Mouse (Mus musculus): Measurements from ENCODE around the gene Aldh3a2. TPM values are rescaled to one million over a fixed set of nuclear protein-coding genes. Genes with fewer than 3 reads are reported as not detected.
A peak's percentile ranks its signal among the peaks of the same experiment; 100 is the strongest.

The Aldh3a2 gene
- polyA plus RNA-seq, 1 experiment from 2014 or later = 30.2 TPM

GRCm38 (mm10) chr11:61263841-61264240, 3.4 kb downstream of the Aldh3a2 start:
- ATAC-seq (ENCODE audit: low FRiP score, low TSS enrichment) = no peak
- 92% methylated on average over 1 of the region's 1 CpGs for WGBS
- no peak overlapping the region for H3K9ac ChIP-seq (replicated peaks; ENCODE audit: low read length)

DNA sequence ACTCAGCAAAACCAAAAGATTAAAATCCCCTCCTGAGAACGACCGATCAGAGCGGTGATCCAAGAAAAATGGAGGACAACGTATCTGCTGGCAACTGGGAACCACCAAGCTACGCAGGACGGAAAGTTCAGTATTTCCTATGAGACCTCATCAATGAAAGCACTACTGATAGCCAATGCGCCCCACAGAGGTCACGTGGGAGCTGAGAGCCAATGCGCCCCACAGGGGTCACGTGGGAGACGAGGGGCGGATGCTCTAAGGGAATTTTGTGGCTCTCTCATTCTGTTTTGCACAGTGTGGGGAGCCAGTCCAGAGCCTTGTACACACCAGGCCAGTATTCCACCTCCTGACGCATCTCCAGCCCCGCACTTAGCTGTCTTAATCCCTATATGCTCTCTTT, 4.7 kb downstream of the Aldh3a2 start:
- WGBS = 89% methylated on average over 14 of the region's 14 CpGs
- ATAC-seq (ENCODE audit: low FRiP score, low TSS enrichment) (no peak), DNase-seq (no peak)
- Histone ChIP-seq H3K27ac (replicated peaks; ENCODE audit: low read depth, low read length) (no peak overlapping the region), H3K4me2 (ENCODE audit: low read length) (no peak overlapping the region), H3K4me1 (ENCODE audit: control insufficient read depth, insufficient read depth, low read length) (peaks cover 8% of the 10 kb centered on the region), H3K36me3 (ENCODE audit: control insufficient read depth, insufficient read depth, low read length) (peaks cover 43% of the 10 kb centered on the region), H3K9me3 (ENCODE audit: control insufficient read depth, low read length) (no peaks in the 10 kb centered on the region), H3K9ac (replicated peaks; ENCODE audit: low read length) (no peak overlapping the region), H3K27me3 (ENCODE audit: control insufficient read depth, insufficient read depth, low read length) (no peaks in the 10 kb centered on the region), H3K4me3 (replicated peaks; ENCODE audit: low read depth, low read length) (no peak overlapping the region)

More at GRCm38 (mm10) chr11:61263841-61264240, 3.4 kb downstream of the Aldh3a2 start:
- Histone ChIP-seq H3K4me1 (ENCODE audit: control insufficient read depth, insufficient read depth, low read length) (peaks cover 8% of the 10 kb centered on the region), H3K27me3 (ENCODE audit: control insufficient read depth, insufficient read depth, low read length) (no peaks in the 10 kb centered on the region), H3K4me3 (replicated peaks; ENCODE audit: low read depth, low read length) (no peak overlapping the region), H3K36me3 (ENCODE audit: control insufficient read depth, insufficient read depth, low read length) (peaks cover 32% of the 10 kb centered on the region), H3K9me3 (ENCODE audit: control insufficient read depth, low read length) (no peaks in the 10 kb centered on the region), H3K4me2 (ENCODE audit: low read length) (no peak overlapping the region), H3K27ac (replicated peaks; ENCODE audit: low read depth, low read length) (no peak overlapping the region)
- no peak for DNase-seq

GRCm38 (mm10) chr11:61259106-61259505, 8.2 kb downstream of the Aldh3a2 start:
- peaks cover 72% of the 10 kb centered on the region for H3K36me3 ChIP-seq (ENCODE audit: control insufficient read depth, insufficient read depth, low read length)
- no peak for DNase-seq

DNA sequence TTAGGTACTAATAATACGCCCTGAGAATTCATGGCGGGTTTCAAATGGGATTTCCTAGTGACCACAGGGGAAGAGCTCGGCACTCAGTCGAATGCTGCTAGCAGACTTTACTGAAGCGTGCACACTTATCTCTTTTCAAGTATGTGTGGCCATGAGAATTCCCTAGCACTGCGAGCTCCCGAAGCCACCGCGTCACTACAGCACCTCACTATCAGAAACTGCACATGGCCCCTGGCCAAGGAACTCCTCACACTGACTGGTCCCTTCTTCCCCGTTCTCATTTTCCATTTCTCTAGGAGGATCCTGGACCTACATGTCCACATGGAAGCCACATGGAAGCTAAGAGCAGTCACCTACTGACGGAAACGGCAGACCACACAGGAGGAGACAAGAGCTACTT, 14.5 kb downstream of the Aldh3a2 start:
- Histone ChIP-seq H3K36me3 (ENCODE audit: control insufficient read depth, insufficient read depth, low read length) (peaks cover 67% of the 10 kb centered on the region), H3K9ac (replicated peaks; ENCODE audit: low read length) (no peak overlapping the region), H3K4me1 (ENCODE audit: control insufficient read depth, insufficient read depth, low read length) (no peaks in the 10 kb centered on the region), H3K27ac (replicated peaks; ENCODE audit: low read depth, low read length) (no peak overlapping the region), H3K4me2 (ENCODE audit: low read length) (no peak overlapping the region), H3K9me3 (ENCODE audit: control insufficient read depth, low read length) (no peaks in the 10 kb centered on the region), H3K27me3 (ENCODE audit: control insufficient read depth, insufficient read depth, low read length) (no peaks in the 10 kb centered on the region), H3K4me3 (replicated peaks; ENCODE audit: low read depth, low read length) (no peak overlapping the region)
- ATAC-seq (ENCODE audit: low FRiP score, low TSS enrichment) = no peak
- 92% methylated on average over 12 of the region's 12 CpGs for WGBS
- DNase-seq = no peak

More at GRCm38 (mm10) chr11:61259106-61259505, 8.2 kb downstream of the Aldh3a2 start:
- Histone ChIP-seq H3K9ac (replicated peaks; ENCODE audit: low read length) (no peak overlapping the region), H3K4me3 (replicated peaks; ENCODE audit: low read depth, low read length) (no peak overlapping the region), H3K4me2 (ENCODE audit: low read length) (no peak overlapping the region), H3K4me1 (ENCODE audit: control insufficient read depth, insufficient read depth, low read length) (no peaks in the 10 kb centered on the region), H3K9me3 (ENCODE audit: control insufficient read depth, low read length) (no peaks in the 10 kb centered on the region), H3K27me3 (ENCODE audit: control insufficient read depth, insufficient read depth, low read length) (no peaks in the 10 kb centered on the region), H3K27ac (replicated peaks; ENCODE audit: low read depth, low read length) (no peak overlapping the region)
- no peak for ATAC-seq (ENCODE audit: low FRiP score, low TSS enrichment)
- WGBS = 90% methylated on average over 6 of the region's 6 CpGs

DNA sequence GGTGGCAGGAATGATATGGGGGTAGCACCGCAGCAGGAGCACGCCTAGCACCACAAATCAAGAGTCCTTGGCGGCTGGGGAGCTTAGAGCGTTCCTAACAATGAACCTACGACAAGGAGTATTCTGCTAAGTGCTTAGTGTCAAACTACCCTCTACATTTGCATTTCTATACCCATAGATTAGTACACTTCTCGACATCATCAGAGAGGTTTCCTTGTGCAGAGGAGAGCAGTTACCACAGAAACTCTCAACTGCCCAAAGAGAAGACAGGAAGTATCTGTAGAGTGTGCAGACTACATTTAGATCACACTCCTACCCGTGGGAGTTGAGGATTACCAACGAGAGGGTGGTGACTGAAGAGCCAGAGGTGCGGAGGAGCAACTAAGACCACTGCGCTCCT, 15.5 kb downstream of the Aldh3a2 start:
- Histone ChIP-seq H3K4me2 (ENCODE audit: low read length) (no peak overlapping the region), H3K9me3 (ENCODE audit: control insufficient read depth, low read length) (no peaks in the 10 kb centered on the region), H3K9ac (replicated peaks; ENCODE audit: low read length) (no peak overlapping the region), H3K36me3 (ENCODE audit: control insufficient read depth, insufficient read depth, low read length) (peaks cover 59% of the 10 kb centered on the region), H3K27me3 (ENCODE audit: control insufficient read depth, insufficient read depth, low read length) (no peaks in the 10 kb centered on the region), H3K4me3 (replicated peaks; ENCODE audit: low read depth, low read length) (no peak overlapping the region), H3K27ac (replicated peaks; ENCODE audit: low read depth, low read length) (no peak overlapping the region), H3K4me1 (ENCODE audit: control insufficient read depth, insufficient read depth, low read length) (no peaks in the 10 kb centered on the region)
- ATAC-seq (ENCODE audit: low FRiP score, low TSS enrichment) (no peak), DNase-seq (no peak)
- whole genome bisulfite sequencing = 66% methylated on average over 10 of the region's 10 CpGs

GRCm38 (mm10) chr11:61244406-61244805, 22.9 kb downstream of the Aldh3a2 start:
- ATAC-seq (ENCODE audit: low FRiP score, low TSS enrichment) = no peak
- Histone ChIP-seq H3K4me2 (ENCODE audit: low read length) (no peak overlapping the region), H3K4me3 (replicated peaks; ENCODE audit: low read depth, low read length) (no peak overlapping the region), H3K9ac (replicated peaks; ENCODE audit: low read length) (no peak overlapping the region), H3K9me3 (ENCODE audit: control insufficient read depth, low read length) (no peaks in the 10 kb centered on the region), H3K27me3 (ENCODE audit: control insufficient read depth, insufficient read depth, low read length) (no peaks in the 10 kb centered on the region), H3K27ac (replicated peaks; ENCODE audit: low read depth, low read length) (no peak overlapping the region), H3K4me1 (ENCODE audit: control insufficient read depth, insufficient read depth, low read length) (no peaks in the 10 kb centered on the region), H3K36me3 (ENCODE audit: control insufficient read depth, insufficient read depth, low read length) (peaks cover 29% of the 10 kb centered on the region)
- WGBS = 88% methylated on average over 7 of the region's 7 CpGs
- DNase-seq = no peak

- no peaks in the 10 kb centered on the region for H3K36me3 ChIP-seq (ENCODE audit: control insufficient read depth, insufficient read depth, low read length)
- H3K27me3 ChIP-seq (ENCODE audit: control insufficient read depth, insufficient read depth, low read length) = no peaks in the 10 kb centered on the region
- DNase-seq = no peak
- H3K9me3 ChIP-seq (ENCODE audit: control insufficient read depth, low read length) = no peaks in the 10 kb centered on the region
- no peak for ATAC-seq (ENCODE audit: low FRiP score, low TSS enrichment)
- H3K9ac ChIP-seq (replicated peaks; ENCODE audit: low read length) = no peak overlapping the region
- H3K4me2 ChIP-seq (ENCODE audit: low read length) = no peak overlapping the region
- no peak overlapping the region for H3K27ac ChIP-seq (replicated peaks; ENCODE audit: low read depth, low read length)
- no peak overlapping the region for H3K4me3 ChIP-seq (replicated peaks; ENCODE audit: low read depth, low read length)
- WGBS = 90% methylated on average over 3 of the region's 3 CpGs
- H3K4me1 ChIP-seq (ENCODE audit: control insufficient read depth, insufficient read depth, low read length) = 0 out of 2 replicates have a peak, but pooled peaks cover 3% of the 10 kb centered on the region
These were observed 31.2 kb downstream of the Aldh3a2 start for GRCm38 (mm10) chr11:61236015-61236414.

- Histone ChIP-seq H3K27ac (replicated peaks; ENCODE audit: low read depth, low read length) (no peak overlapping the region), H3K4me3 (replicated peaks; ENCODE audit: low read depth, low read length) (no peak overlapping the region), H3K9me3 (ENCODE audit: control insufficient read depth, low read length) (no peaks in the 10 kb centered on the region), H3K4me1 (ENCODE audit: control insufficient read depth, insufficient read depth, low read length) (0 out of 2 replicates have a peak, but pooled peaks cover 3% of the 10 kb centered on the region), H3K27me3 (ENCODE audit: control insufficient read depth, insufficient read depth, low read length) (no peaks in the 10 kb centered on the region), H3K4me2 (ENCODE audit: low read length) (no peak overlapping the region), H3K36me3 (ENCODE audit: control insufficient read depth, insufficient read depth, low read length) (no peaks in the 10 kb centered on the region), H3K9ac (replicated peaks; ENCODE audit: low read length) (no peak overlapping the region)
- no peak for ATAC-seq (ENCODE audit: low FRiP score, low TSS enrichment)
- DNase-seq = no peak
- 75% methylated on average over 5 of the region's 5 CpGs for WGBS
These were observed 33.1 kb downstream of the Aldh3a2 start for GRCm38 (mm10) chr11:61234174-61234573.

GRCm38 (mm10) chr11:61231329-61231728, 35.9 kb downstream of the Aldh3a2 start:
- Histone ChIP-seq H3K27me3 (ENCODE audit: control insufficient read depth, insufficient read depth, low read length) (no peaks in the 10 kb centered on the region), H3K36me3 (ENCODE audit: control insufficient read depth, insufficient read depth, low read length) (no peaks in the 10 kb centered on the region), H3K9ac (replicated peaks; ENCODE audit: low read length) (no peak overlapping the region; the same call in 1 of the 2 replicates), H3K4me2 (ENCODE audit: low read length) (peak overlapping the region; percentile 31), H3K4me1 (ENCODE audit: control insufficient read depth, insufficient read depth, low read length) (0 out of 2 replicates have a peak, but pooled peaks cover 3% of the 10 kb centered on the region), H3K9me3 (ENCODE audit: control insufficient read depth, low read length) (no peaks in the 10 kb centered on the region), H3K4me3 (replicated peaks; ENCODE audit: low read depth, low read length) (no peak overlapping the region), H3K27ac (replicated peaks; ENCODE audit: low read depth, low read length) (no peak overlapping the region)
- peak; percentile 86 for DNase-seq
- WGBS = 11% methylated on average over 9 of the region's 9 CpGs
- ATAC-seq (ENCODE audit: low FRiP score, low TSS enrichment) = no peak; the same call in 1 of the 2 replicates

Data from midbrain, embryonic 14.5 days (tissue).